Mouse (Mus musculus): ENCODE results near the gene Fdx1l. TPM values are rescaled to one million over a fixed set of nuclear protein-coding genes. Genes with fewer than 3 reads are reported as not detected.

Gene Fdx1l
- polyA plus RNA-seq, 1 experiment from 2014 or later, result 55.5 TPM

DNA sequence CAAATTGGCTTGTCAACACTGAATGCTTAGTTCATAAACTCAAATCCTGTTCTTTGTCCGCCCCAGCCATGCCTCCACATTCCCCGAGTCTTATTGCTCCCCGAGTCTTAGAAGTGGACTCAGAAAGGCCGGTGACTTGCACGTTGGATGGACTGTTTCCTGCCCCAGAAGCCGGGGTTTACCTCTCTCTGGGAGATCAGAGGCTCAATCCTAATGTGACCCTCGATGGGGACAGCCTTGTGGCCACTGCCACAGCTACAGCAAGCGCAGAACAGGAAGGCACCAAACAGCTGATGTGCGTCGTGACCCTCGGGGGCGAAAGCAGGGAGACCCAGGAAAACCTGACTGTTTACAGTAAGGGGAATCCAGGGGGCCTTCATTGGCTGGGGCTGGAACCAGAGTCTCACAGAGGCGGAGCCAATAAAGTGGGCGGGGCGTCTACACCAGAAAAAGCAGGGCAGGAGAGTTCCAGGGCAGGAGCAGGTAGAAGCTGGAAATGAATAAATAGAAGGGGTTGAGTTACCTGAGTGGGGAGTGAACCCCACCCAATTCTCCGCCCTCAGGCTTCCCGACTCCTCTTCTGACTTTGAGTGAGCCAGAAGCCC, 38.8 kb downstream of the Fdx1l start:
- WGBS, result 4% methylated on average over 17 of the region's 17 CpGs
- Histone ChIP-seq H3K4me1 (ENCODE audit: control insufficient read depth, insufficient read depth, low read length) (peaks cover 21% of the 10 kb centered on the region), H3K27ac (ENCODE audit: low read depth, low read length) (no peak overlapping the region)

DNA sequence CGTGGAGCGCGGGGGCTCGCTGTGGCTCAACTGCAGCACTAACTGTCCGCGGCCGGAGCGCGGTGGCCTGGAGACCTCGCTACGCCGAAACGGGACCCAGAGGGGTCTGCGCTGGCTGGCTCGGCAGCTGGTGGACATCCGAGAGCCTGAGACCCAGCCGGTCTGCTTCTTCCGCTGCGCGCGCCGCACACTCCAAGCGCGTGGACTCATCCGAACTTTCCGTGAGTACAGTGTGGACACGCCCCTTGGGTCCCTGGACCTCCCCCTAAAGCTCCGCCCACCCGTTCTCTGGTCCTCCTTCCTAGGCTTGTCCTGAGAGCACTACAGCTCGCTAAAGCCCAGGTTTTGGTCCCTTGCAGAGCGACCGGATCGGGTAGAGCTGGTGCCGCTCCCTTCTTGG, 40.3 kb downstream of the Fdx1l start:
- Histone ChIP-seq H3K27me3 (ENCODE audit: control insufficient read depth, insufficient read depth, low read length) (peaks cover 93% of the 10 kb centered on the region), H3K9me3 (ENCODE audit: control insufficient read depth, low read length) (no peaks in the 10 kb centered on the region), H3K4me3 (ENCODE audit: low read depth, low read length) (peak overlapping the region; percentile 36), H3K4me2 (ENCODE audit: low read depth) (peak overlapping the region; percentile 56), H3K36me3 (ENCODE audit: control insufficient read depth, insufficient read depth, low read length) (no peaks in the 10 kb centered on the region), H3K27ac (ENCODE audit: low read depth, low read length) (no peak overlapping the region), H3K4me1 (ENCODE audit: control insufficient read depth, insufficient read depth, low read length) (peaks cover 21% of the 10 kb centered on the region), H3K9ac (ENCODE audit: low read length) (no peak overlapping the region; the same call in 1 of the 2 replicates)
- under 1% methylated on average over 32 of the region's 34 CpGs for WGBS
- 0 out of 2 replicates have a peak, but pooled peaks have one; percentile 31 for ATAC-seq (ENCODE audit: insufficient read depth, low FRiP score, low TSS enrichment)
- DNase-seq (ENCODE audit: low spot score), result peak; percentile 78

More for the DNA sequence above, 38.8 kb downstream of the Fdx1l start:
- Histone ChIP-seq H3K9ac (ENCODE audit: low read length) (no peak overlapping the region), H3K27me3 (ENCODE audit: control insufficient read depth, insufficient read depth, low read length) (peaks cover 97% of the 10 kb centered on the region), H3K4me3 (ENCODE audit: low read depth, low read length) (no peak overlapping the region), H3K9me3 (ENCODE audit: control insufficient read depth, low read length) (no peaks in the 10 kb centered on the region), H3K4me2 (ENCODE audit: low read depth) (no peak overlapping the region), H3K36me3 (ENCODE audit: control insufficient read depth, insufficient read depth, low read length) (no peaks in the 10 kb centered on the region)
- peak; percentile 33 for DNase-seq (ENCODE audit: low spot score)
- no peak for ATAC-seq (ENCODE audit: insufficient read depth, low FRiP score, low TSS enrichment)

GRCm38 (mm10) chr9:21032491-21032890, 40.9 kb downstream of the Fdx1l start:
- H3K4me3 ChIP-seq (ENCODE audit: low read depth, low read length), result no peak overlapping the region; the same call in 1 of the 2 replicates
- 2% methylated on average over 7 of the region's 7 CpGs for WGBS
- H3K36me3 ChIP-seq (ENCODE audit: control insufficient read depth, insufficient read depth, low read length), result no peaks in the 10 kb centered on the region
- ATAC-seq (ENCODE audit: insufficient read depth, low FRiP score, low TSS enrichment) (no peak), DNase-seq (ENCODE audit: low spot score) (no peak)
- H3K27me3 ChIP-seq (ENCODE audit: control insufficient read depth, insufficient read depth, low read length), result peaks cover 87% of the 10 kb centered on the region
- H3K4me2 ChIP-seq (ENCODE audit: low read depth), result no peak overlapping the region; the same call in 1 of the 2 replicates
- H3K9me3 ChIP-seq (ENCODE audit: control insufficient read depth, low read length), result no peaks in the 10 kb centered on the region
- no peak overlapping the region for H3K9ac ChIP-seq (ENCODE audit: low read length)
- peaks cover 21% of the 10 kb centered on the region for H3K4me1 ChIP-seq (ENCODE audit: control insufficient read depth, insufficient read depth, low read length)
- H3K27ac ChIP-seq (ENCODE audit: low read depth, low read length), result no peak overlapping the region

DNA sequence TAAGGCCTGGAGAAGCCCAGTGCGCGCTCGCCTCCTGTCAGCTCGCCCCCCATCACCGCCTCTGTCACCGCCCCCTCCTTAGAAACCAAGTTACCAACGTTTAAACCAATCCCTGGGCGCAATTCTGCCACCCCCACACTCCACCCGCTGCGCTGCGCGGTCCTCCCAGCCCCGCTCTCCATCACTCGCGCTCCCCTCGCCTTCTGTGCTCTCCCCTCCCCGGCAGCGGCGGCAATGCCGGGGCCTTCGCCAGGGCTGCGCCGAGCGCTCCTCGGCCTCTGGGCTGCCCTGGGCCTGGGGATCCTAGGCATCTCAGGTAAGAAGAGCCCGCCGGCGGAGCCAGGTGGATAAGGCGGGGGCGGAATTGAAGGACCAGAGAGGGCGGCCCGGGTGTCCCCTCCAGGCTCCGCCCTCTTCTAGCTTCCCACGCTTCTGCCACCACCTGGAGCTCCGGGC, 41.5 kb downstream of the Fdx1l start, which contains the start of gene Icam5:
TSS of gene Icam5 (plus strand) at position 178 of the 456 bp plus-strand sequence.
- Histone ChIP-seq H3K9me3 (ENCODE audit: control insufficient read depth, low read length) (no peaks in the 10 kb centered on the region), H3K27me3 (ENCODE audit: control insufficient read depth, insufficient read depth, low read length) (peaks cover 81% of the 10 kb centered on the region), H3K9ac (ENCODE audit: low read length) (peak within 1 kb of the TSS; percentile 42), H3K27ac (ENCODE audit: low read depth, low read length) (no peak within 1 kb of the TSS), H3K4me1 (ENCODE audit: control insufficient read depth, insufficient read depth, low read length) (peaks cover 21% of the 10 kb centered on the region), H3K36me3 (ENCODE audit: control insufficient read depth, insufficient read depth, low read length) (no peaks in the 10 kb centered on the region), H3K4me3 (ENCODE audit: low read depth, low read length) (peak within 1 kb of the TSS; percentile 42), H3K4me2 (ENCODE audit: low read depth) (peak within 1 kb of the TSS; percentile 83)
- WGBS, result under 1% methylated on average over 35 of the region's 35 CpGs
- ATAC-seq (ENCODE audit: insufficient read depth, low FRiP score, low TSS enrichment), result 0 out of 2 replicates have a peak, but pooled peaks have one; percentile 8
- DNase-seq (ENCODE audit: low spot score), result peak; percentile 24

DNA sequence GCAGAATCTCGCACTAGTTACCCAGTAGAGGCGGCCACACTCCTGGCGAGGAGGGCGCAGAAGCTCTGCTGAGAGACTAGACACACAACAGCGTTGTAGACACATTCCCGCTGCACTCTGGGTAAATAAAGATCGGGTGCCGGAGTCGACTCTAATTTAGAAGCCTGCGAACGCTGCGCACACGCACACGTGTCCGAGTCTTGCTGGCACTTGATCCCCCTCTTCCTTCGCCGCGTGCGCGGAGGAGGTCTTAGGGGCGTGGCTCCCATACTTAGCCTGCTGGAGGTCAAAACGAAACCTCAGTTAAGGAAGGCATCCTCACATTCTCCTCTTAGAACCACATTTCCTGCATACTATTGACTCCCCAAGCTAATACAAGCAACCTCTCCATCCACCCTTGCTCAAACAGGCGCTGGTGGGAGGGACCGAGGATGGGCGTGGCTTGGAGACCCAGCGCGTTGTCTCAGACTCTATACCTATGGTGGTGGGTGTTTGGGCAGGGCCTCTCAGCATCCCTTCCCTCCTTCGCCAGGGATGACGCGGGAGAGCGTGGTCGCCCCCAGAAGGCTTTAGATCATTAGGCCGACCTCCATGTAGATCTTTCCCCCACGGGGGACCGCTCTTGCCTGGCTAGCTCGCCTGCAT, 42.0 kb downstream of the Fdx1l start:
- under 1% methylated on average over 36 of the region's 36 CpGs for WGBS
- Histone ChIP-seq H3K9me3 (ENCODE audit: control insufficient read depth, low read length) (no peaks in the 10 kb centered on the region), H3K4me3 (ENCODE audit: low read depth, low read length) (peak overlapping the region; percentile 42), H3K36me3 (ENCODE audit: control insufficient read depth, insufficient read depth, low read length) (no peaks in the 10 kb centered on the region), H3K9ac (ENCODE audit: low read length) (no peak overlapping the region), H3K4me1 (ENCODE audit: control insufficient read depth, insufficient read depth, low read length) (peaks cover 21% of the 10 kb centered on the region), H3K27ac (ENCODE audit: low read depth, low read length) (no peak overlapping the region), H3K27me3 (ENCODE audit: control insufficient read depth, insufficient read depth, low read length) (peaks cover 75% of the 10 kb centered on the region), H3K4me2 (ENCODE audit: low read depth) (peak overlapping the region; percentile 83)
- ATAC-seq (ENCODE audit: insufficient read depth, low FRiP score, low TSS enrichment) (peak; percentile 40; the same call in 1 of the 2 replicates), DNase-seq (ENCODE audit: low spot score) (peak; percentile 60)

- H3K4me2 ChIP-seq (ENCODE audit: low read depth), result peak overlapping the region; percentile 83
- H3K4me1 ChIP-seq (ENCODE audit: control insufficient read depth, insufficient read depth, low read length), result peaks cover 21% of the 10 kb centered on the region
- under 1% methylated on average over 13 of the region's 13 CpGs for WGBS
- H3K27me3 ChIP-seq (ENCODE audit: control insufficient read depth, insufficient read depth, low read length), result peaks cover 70% of the 10 kb centered on the region
- H3K9ac ChIP-seq (ENCODE audit: low read length), result no peak overlapping the region
- no peak overlapping the region for H3K27ac ChIP-seq (ENCODE audit: low read depth, low read length)
- H3K36me3 ChIP-seq (ENCODE audit: control insufficient read depth, insufficient read depth, low read length), result no peaks in the 10 kb centered on the region
- DNase-seq (ENCODE audit: low spot score) (peak; percentile 81), ATAC-seq (ENCODE audit: insufficient read depth, low FRiP score, low TSS enrichment) (peak; percentile 62)
- H3K4me3 ChIP-seq (ENCODE audit: low read depth, low read length), result peak overlapping the region; percentile 42
- no peaks in the 10 kb centered on the region for H3K9me3 ChIP-seq (ENCODE audit: control insufficient read depth, low read length)
Observed at GRCm38 (mm10) chr9:21030781-21031250, 42.6 kb downstream of the Fdx1l start.

DNA sequence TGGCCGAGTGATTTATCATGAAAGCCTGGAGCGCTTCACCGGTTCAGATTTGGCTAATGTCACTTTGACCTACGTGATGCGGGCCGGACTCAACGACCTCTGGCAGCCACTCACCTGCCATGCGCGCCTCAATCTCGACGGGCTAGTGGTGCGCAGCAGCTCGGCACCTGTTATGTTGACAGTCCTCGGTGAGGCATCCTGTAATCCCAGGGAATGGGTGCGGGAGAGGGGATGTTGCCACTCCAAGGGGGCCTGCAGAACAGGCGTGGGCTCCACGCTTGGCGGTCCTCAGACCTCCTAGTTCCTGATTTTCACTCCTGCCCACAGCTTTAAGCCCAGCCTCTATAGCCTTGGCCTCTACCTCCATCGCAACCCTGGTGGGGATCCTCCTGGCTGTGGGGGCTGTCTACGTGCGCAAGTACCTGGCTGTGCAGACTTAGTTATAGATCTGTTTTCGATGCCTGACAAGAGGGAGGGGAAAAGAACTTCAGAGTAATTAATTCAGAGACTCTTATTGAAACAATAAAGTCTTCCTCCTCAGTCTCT, 43.3 kb downstream of the Fdx1l start:
- H3K36me3 ChIP-seq (ENCODE audit: control insufficient read depth, insufficient read depth, low read length), result no peaks in the 10 kb centered on the region
- peak overlapping the region; percentile 83 for H3K4me2 ChIP-seq (ENCODE audit: low read depth)
- peaks cover 63% of the 10 kb centered on the region for H3K27me3 ChIP-seq (ENCODE audit: control insufficient read depth, insufficient read depth, low read length)
- no peak for DNase-seq (ENCODE audit: low spot score)
- peak overlapping the region; percentile 42; the same call in 1 of the 2 replicates for H3K4me3 ChIP-seq (ENCODE audit: low read depth, low read length)
- 20% methylated on average over 22 of the region's 22 CpGs for WGBS
- H3K4me1 ChIP-seq (ENCODE audit: control insufficient read depth, insufficient read depth, low read length), result peaks cover 21% of the 10 kb centered on the region
- ATAC-seq (ENCODE audit: insufficient read depth, low FRiP score, low TSS enrichment), result no peak
- no peak overlapping the region for H3K27ac ChIP-seq (ENCODE audit: low read depth, low read length)
- H3K9me3 ChIP-seq (ENCODE audit: control insufficient read depth, low read length), result no peaks in the 10 kb centered on the region
- no peak overlapping the region for H3K9ac ChIP-seq (ENCODE audit: low read length)

DNA sequence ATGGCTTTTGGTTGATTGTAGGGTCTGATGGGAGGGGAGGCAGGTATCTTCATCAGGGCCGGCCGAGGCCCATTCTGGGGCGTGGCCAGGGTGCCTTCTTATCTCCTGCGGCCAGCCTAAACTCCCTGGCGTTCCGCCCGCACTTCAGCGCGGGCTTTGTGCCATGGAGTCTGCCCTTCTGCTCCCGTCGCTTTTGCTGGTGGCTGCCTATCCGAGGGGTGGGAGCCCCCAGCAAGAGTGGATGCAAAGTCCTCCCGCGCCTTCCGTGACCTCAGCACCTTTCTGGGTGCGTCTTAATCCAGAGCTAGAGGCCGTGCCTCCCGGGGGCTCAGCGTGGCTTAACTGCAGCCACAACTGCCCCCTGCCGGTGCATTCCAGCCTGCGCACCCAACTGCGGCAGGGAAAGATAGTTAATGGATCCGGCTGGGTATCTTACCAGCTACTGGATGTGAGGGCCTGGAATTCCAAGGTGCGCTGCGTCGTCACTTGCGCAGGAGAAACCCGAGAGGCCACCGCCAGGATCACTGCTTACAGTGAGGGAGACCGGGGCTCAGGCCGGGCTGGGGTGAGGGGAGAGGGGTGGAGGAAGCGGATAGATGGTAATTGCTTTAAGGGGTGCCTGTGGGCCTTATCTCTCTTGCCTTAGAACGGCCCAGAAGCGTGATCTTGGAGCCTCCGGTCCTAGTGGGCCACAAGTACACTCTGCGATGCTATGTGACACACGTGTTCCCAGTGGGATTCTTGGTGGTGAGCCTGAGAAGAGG, 43.9 kb downstream of the Fdx1l start, which contains the start of gene Icam4:
TSS of gene Icam4 (plus strand) at position 83 of the 764 bp plus-strand sequence.
- Histone ChIP-seq H3K4me2 (ENCODE audit: low read depth) (peak within 1 kb of the TSS; percentile 83), H3K9ac (ENCODE audit: low read length) (peak within 1 kb of the TSS; percentile 47), H3K4me3 (ENCODE audit: low read depth, low read length) (peak within 1 kb of the TSS; percentile 42), H3K27me3 (ENCODE audit: control insufficient read depth, insufficient read depth, low read length) (peaks cover 56% of the 10 kb centered on the region), H3K4me1 (ENCODE audit: control insufficient read depth, insufficient read depth, low read length) (peaks cover 21% of the 10 kb centered on the region), H3K36me3 (ENCODE audit: control insufficient read depth, insufficient read depth, low read length) (no peaks in the 10 kb centered on the region), H3K27ac (ENCODE audit: low read depth, low read length) (no peak within 1 kb of the TSS), H3K9me3 (ENCODE audit: control insufficient read depth, low read length) (no peaks in the 10 kb centered on the region)
- DNase-seq (ENCODE audit: low spot score), result peak; percentile 85
- ATAC-seq (ENCODE audit: insufficient read depth, low FRiP score, low TSS enrichment), result no peak
- 2% methylated on average over 37 of the region's 37 CpGs for WGBS
